Mouse (Mus musculus) intestine, embryonic 15.5 days (tissue): ENCODE data around the gene Mrpl52. TPM values are rescaled to one million over a fixed set of nuclear protein-coding genes. Genes with fewer than 3 reads are reported as not detected.

Experiments used
- ATAC-seq: fragments of 200-750 bp; cut with Nextera tagmentation; 2 replicates; pipeline ENCODE4 v1.8.0; 2017; ENCODE audit warnings: moderate TSS enrichment, moderate library complexity
- H3K27ac ChIP-seq: fragments of 300-500 bp; sonication (generic); 2 replicates; pipeline ENCODE4 v1.5.1; 2015; ENCODE audit warnings: mild to moderate bottlenecking, inconsistent platforms
- H3K27me3 ChIP-seq: fragments of 300-500 bp; sonication (generic); replicated peaks from 2 replicates; pipeline ENCODE4 v1.6.1; 2015; ENCODE audit warnings: inconsistent platforms
- H3K36me3 ChIP-seq: fragments of 300-500 bp; sonication (generic); 2 replicates; pipeline ENCODE4 v1.6.1; 2015; ENCODE audit warnings: inconsistent platforms
- H3K4me1 ChIP-seq: fragments of 300-500 bp; sonication (generic); replicated peaks from 2 replicates; pipeline ENCODE4 v1.6.1; 2015; ENCODE audit warnings: inconsistent platforms
- H3K4me2 ChIP-seq: fragments of 300-500 bp; sonication (generic); replicated peaks from 2 replicates; pipeline ENCODE4 v1.6.1; 2015; ENCODE audit warnings: mild to moderate bottlenecking, inconsistent platforms
- H3K4me3 ChIP-seq: fragments of 300-500 bp; sonication (generic); replicated peaks from 2 replicates; pipeline ENCODE4 v1.5.1; 2015; ENCODE audit warnings: inconsistent platforms
- H3K9ac ChIP-seq: fragments of 300-500 bp; sonication (generic); 2 replicates; pipeline ENCODE4 v1.6.1; 2015; ENCODE audit warnings: inconsistent platforms
- H3K9me3 ChIP-seq: fragments of 300-500 bp; sonication (generic); 2 replicates; pipeline ENCODE4 v1.6.1; 2016; ENCODE audit warnings: inconsistent platforms
- WGBS: fragments of 180-500 bp; shearing (Covaris S2); methylation state at CpG from one replicate; pipeline ENCODE4 v1.1.7; 2015; 5-methylcytosine and 5-hydroxymethylcytosine counted together
- polyA plus RNA-seq: library from polyadenylated mRNA; unstranded; fragments of >200 nt; fragmentation: Nextera tagmentation; extraction: Ambion mirVana; gene quantifications from 2 replicates; pipeline ENCODE4 v1.2.1, GENCODE M21; 2015

Mrpl52 gene
- polyA plus RNA-seq: 270 and 308 TPM in 2 replicates

- WGBS: under 1% methylated on average over 48 of the region's 48 CpGs
- H3K27me3 ChIP-seq: no peaks in the 10 kb centered on the region
Observed at GRCm38 (mm10) chr14:54426689-54427398, at the start of gene Mrpl52. Gene Mrpl52, plus strand, starts transcription at chr14:54426909.

GRCm38 (mm10) chr14:54377166-54377565 is 49.5 kb upstream of the Mrpl52 start:
- no peaks in the 10 kb centered on the region for H3K36me3 ChIP-seq
- H3K4me3 ChIP-seq: no peak overlapping the region
- no peak overlapping the region for H3K4me2 ChIP-seq
- H3K9me3 ChIP-seq: no peaks in the 10 kb centered on the region
- H3K27me3 ChIP-seq: no peaks in the 10 kb centered on the region
- ATAC-seq: no peak
- 83% methylated on average over 6 of the region's 6 CpGs for WGBS
- H3K4me1 ChIP-seq: peaks cover 16% of the 10 kb centered on the region
- H3K9ac ChIP-seq: no peak overlapping the region
- H3K27ac ChIP-seq: no peak overlapping the region

More at GRCm38 (mm10) chr14:54426689-54427398, at the start of gene Mrpl52:
- peak within 1 kb of the TSS; percentile 81 for H3K27ac ChIP-seq
- H3K4me1 ChIP-seq: peaks cover 20% of the 10 kb centered on the region
- H3K9me3 ChIP-seq: no peaks in the 10 kb centered on the region
- peak within 1 kb of the TSS; percentile 62 for H3K4me2 ChIP-seq
- ATAC-seq: peak; percentile 77
- peak within 1 kb of the TSS; percentile 91 for H3K4me3 ChIP-seq
- H3K36me3 ChIP-seq: peaks cover 2% of the 10 kb centered on the region; the same call in 1 of the 2 replicates
- peak within 1 kb of the TSS; percentile 94 for H3K9ac ChIP-seq

- 36% methylated on average over 13 of the region's 13 CpGs for WGBS
- no peak overlapping the region for H3K27ac ChIP-seq
Observed at GRCm38 (mm10) chr14:54379571-54379970, 47.1 kb upstream of the Mrpl52 start.

GRCm38 (mm10) chr14:54380616-54381015 is 46.1 kb upstream of the Mrpl52 start:
- no peaks in the 10 kb centered on the region for H3K36me3 ChIP-seq
- no peak overlapping the region for H3K4me2 ChIP-seq
- 72% methylated on average over 4 of the region's 4 CpGs for WGBS
- peaks cover 29% of the 10 kb centered on the region for H3K4me1 ChIP-seq
- no peak overlapping the region for H3K9ac ChIP-seq
- no peaks in the 10 kb centered on the region for H3K27me3 ChIP-seq
- no peak for ATAC-seq
- no peak overlapping the region for H3K27ac ChIP-seq
- H3K9me3 ChIP-seq: no peaks in the 10 kb centered on the region
- no peak overlapping the region for H3K4me3 ChIP-seq

More at GRCm38 (mm10) chr14:54379571-54379970, 47.1 kb upstream of the Mrpl52 start:
- H3K9ac ChIP-seq: no peak overlapping the region
- no peaks in the 10 kb centered on the region for H3K27me3 ChIP-seq
- H3K4me1 ChIP-seq: peaks cover 29% of the 10 kb centered on the region
- H3K36me3 ChIP-seq: no peaks in the 10 kb centered on the region
- ATAC-seq: 0 out of 2 replicates have a peak, but pooled peaks have one; percentile 18
- H3K4me3 ChIP-seq: no peak overlapping the region
- H3K4me2 ChIP-seq: no peak overlapping the region
- no peaks in the 10 kb centered on the region for H3K9me3 ChIP-seq

- peak; percentile 46 for ATAC-seq
- no peaks in the 10 kb centered on the region for H3K36me3 ChIP-seq
- H3K4me1 ChIP-seq: peaks cover 29% of the 10 kb centered on the region
- no peak overlapping the region for H3K4me3 ChIP-seq
- peak overlapping the region; percentile 61 for H3K27ac ChIP-seq
- H3K9me3 ChIP-seq: no peaks in the 10 kb centered on the region
- H3K9ac ChIP-seq: no peak overlapping the region
- WGBS: 54% methylated on average over 10 of the region's 10 CpGs
- H3K27me3 ChIP-seq: no peaks in the 10 kb centered on the region
- H3K4me2 ChIP-seq: peak overlapping the region; percentile 22
Observed at GRCm38 (mm10) chr14:54381816-54382215, 44.9 kb upstream of the Mrpl52 start.

GRCm38 (mm10) chr14:54382641-54383040 is 44.1 kb upstream of the Mrpl52 start:
- no peak overlapping the region for H3K4me2 ChIP-seq
- ATAC-seq: no peak
- H3K27ac ChIP-seq: no peak overlapping the region; the same call in 1 of the 2 replicates
- H3K27me3 ChIP-seq: no peaks in the 10 kb centered on the region
- 80% methylated on average over 9 of the region's 9 CpGs for WGBS
- no peak overlapping the region for H3K4me3 ChIP-seq
- H3K36me3 ChIP-seq: no peaks in the 10 kb centered on the region
- no peak overlapping the region for H3K9ac ChIP-seq
- no peaks in the 10 kb centered on the region for H3K9me3 ChIP-seq
- peaks cover 29% of the 10 kb centered on the region for H3K4me1 ChIP-seq

- Histone ChIP-seq H3K9ac (no peak overlapping the region), H3K27ac (peak overlapping the region; percentile 79; the same call in 1 of the 2 replicates), H3K27me3 (no peaks in the 10 kb centered on the region), H3K4me3 (no peak overlapping the region), H3K4me2 (no peak overlapping the region; the same call in none of the 2 replicates), H3K9me3 (no peaks in the 10 kb centered on the region), H3K36me3 (no peaks in the 10 kb centered on the region), H3K4me1 (peaks cover 29% of the 10 kb centered on the region)
- ATAC-seq: peak; percentile 79
- 56% methylated on average over 4 of the region's 4 CpGs for WGBS
Observed at GRCm38 (mm10) chr14:54383355-54383771, 43.3 kb upstream of the Mrpl52 start.

- Histone ChIP-seq H3K4me1 (peaks cover 29% of the 10 kb centered on the region), H3K9ac (no peak overlapping the region), H3K4me2 (no peak overlapping the region), H3K4me3 (no peak overlapping the region), H3K36me3 (no peaks in the 10 kb centered on the region), H3K9me3 (no peaks in the 10 kb centered on the region), H3K27ac (no peak overlapping the region), H3K27me3 (no peaks in the 10 kb centered on the region)
- no peak for ATAC-seq
- 80% methylated on average over 8 of the region's 8 CpGs for WGBS
Observed at GRCm38 (mm10) chr14:54384396-54384795, 42.3 kb upstream of the Mrpl52 start.

- no peaks in the 10 kb centered on the region for H3K9me3 ChIP-seq
- 75% methylated on average over 7 of the region's 7 CpGs for whole genome bisulfite sequencing
- H3K27me3 ChIP-seq: no peaks in the 10 kb centered on the region
- H3K4me3 ChIP-seq: no peak overlapping the region
- peaks cover 19% of the 10 kb centered on the region for H3K4me1 ChIP-seq
- ATAC-seq: 0 out of 2 replicates have a peak, but pooled peaks have one; percentile 5
- H3K36me3 ChIP-seq: no peaks in the 10 kb centered on the region
- H3K4me2 ChIP-seq: no peak overlapping the region
- no peak overlapping the region for H3K27ac ChIP-seq
- H3K9ac ChIP-seq: no peak overlapping the region
Observed at GRCm38 (mm10) chr14:54385968-54386618, 40.6 kb upstream of the Mrpl52 start.

GRCm38 (mm10) chr14:54387546-54387945 is 39.2 kb upstream of the Mrpl52 start:
- WGBS: 67% methylated on average over 6 of the region's 6 CpGs
- H3K36me3 ChIP-seq: no peaks in the 10 kb centered on the region
- H3K27ac ChIP-seq: no peak overlapping the region
- peaks cover 10% of the 10 kb centered on the region for H3K4me1 ChIP-seq
- H3K4me3 ChIP-seq: no peak overlapping the region
- H3K27me3 ChIP-seq: no peaks in the 10 kb centered on the region
- no peaks in the 10 kb centered on the region for H3K9me3 ChIP-seq
- H3K4me2 ChIP-seq: no peak overlapping the region
- ATAC-seq: no peak
- H3K9ac ChIP-seq: no peak overlapping the region

- 0 out of 2 replicates have a peak, but pooled peaks cover 3% of the 10 kb centered on the region for H3K36me3 ChIP-seq
- 39% methylated on average over 6 of the region's 6 CpGs for WGBS
- H3K27ac ChIP-seq: no peak overlapping the region
- no peaks in the 10 kb centered on the region for H3K9me3 ChIP-seq
- H3K4me1 ChIP-seq: no peaks in the 10 kb centered on the region; the same call in 1 of the 2 replicates
- no peak for ATAC-seq
- H3K4me2 ChIP-seq: no peak overlapping the region
- no peak overlapping the region for H3K9ac ChIP-seq
- no peak overlapping the region for H3K4me3 ChIP-seq
- no peaks in the 10 kb centered on the region for H3K27me3 ChIP-seq
Observed at GRCm38 (mm10) chr14:54390843-54391242, 35.9 kb upstream of the Mrpl52 start.

- Histone ChIP-seq H3K4me2 (no peak overlapping the region), H3K27me3 (no peaks in the 10 kb centered on the region)
- no peak for ATAC-seq
Observed at GRCm38 (mm10) chr14:54393794-54394193, 32.9 kb upstream of the Mrpl52 start.

More at GRCm38 (mm10) chr14:54393794-54394193, 32.9 kb upstream of the Mrpl52 start:
- no peaks in the 10 kb centered on the region for H3K9me3 ChIP-seq
- no peaks in the 10 kb centered on the region for H3K4me1 ChIP-seq
- 84% methylated on average over 3 of the region's 3 CpGs for WGBS
- H3K27ac ChIP-seq: no peak overlapping the region
- H3K9ac ChIP-seq: no peak overlapping the region
- no peak overlapping the region for H3K4me3 ChIP-seq
- 0 out of 2 replicates have a peak, but pooled peaks cover 3% of the 10 kb centered on the region for H3K36me3 ChIP-seq
